Mouse (Mus musculus): ENCODE measurements around the gene Atg4a-ps. TPM values are rescaled to one million over a fixed set of nuclear protein-coding genes. Genes with fewer than 3 reads are reported as not detected.

Atg4a-ps gene
- polyA plus RNA-seq, 1 experiment = not detected

- Histone ChIP-seq H3K27ac (ENCODE audit: insufficient read depth, low read depth, low read length) (0 out of 2 replicates have a peak overlapping the region, but pooled peaks have one; percentile 54), H3K4me1 (ENCODE audit: control insufficient read depth, insufficient read depth, low read length) (peaks cover 17% of the 10 kb centered on the region), H3K4me3 (ENCODE audit: insufficient read depth, low read depth, low read length) (no peak overlapping the region)
- 46% methylated on average over 10 of the region's 10 CpGs for WGBS
- TF ChIP-seq CTCF (IDR thresholded peaks at IDR 0.05; ENCODE audit: insufficient read depth, low read depth, low read length) (no peak), POLR2A (IDR thresholded peaks at IDR 0.05; ENCODE audit: insufficient read depth, low read depth, low read length) (no peak)
Measured at GRCm38 (mm10) chr3:103623893-103624470, 21.9 kb downstream of the Atg4a-ps start.

GRCm38 (mm10) chr3:103620101-103620500 lies 25.8 kb downstream of the Atg4a-ps start:
- Histone ChIP-seq H3K27ac (ENCODE audit: insufficient read depth, low read depth, low read length) (no peak overlapping the region), H3K4me1 (ENCODE audit: control insufficient read depth, insufficient read depth, low read length) (peaks cover 30% of the 10 kb centered on the region), H3K4me3 (ENCODE audit: insufficient read depth, low read depth, low read length) (no peak overlapping the region)
- WGBS = 66% methylated on average over 11 of the region's 11 CpGs
- TF ChIP-seq POLR2A (IDR thresholded peaks at IDR 0.05; ENCODE audit: insufficient read depth, low read depth, low read length) (no peak), CTCF (IDR thresholded peaks at IDR 0.05; ENCODE audit: insufficient read depth, low read depth, low read length) (no peak)

- TF ChIP-seq POLR2A (IDR thresholded peaks at IDR 0.05; ENCODE audit: insufficient read depth, low read depth, low read length) = no peak
- TF ChIP-seq CTCF (IDR thresholded peaks at IDR 0.05; ENCODE audit: insufficient read depth, low read depth, low read length) = no peak
- no peak overlapping the region for H3K4me3 ChIP-seq (ENCODE audit: insufficient read depth, low read depth, low read length)
- H3K27ac ChIP-seq (ENCODE audit: insufficient read depth, low read depth, low read length) = no peak overlapping the region
- H3K4me1 ChIP-seq (ENCODE audit: control insufficient read depth, insufficient read depth, low read length) = peaks cover 47% of the 10 kb centered on the region
- WGBS = 61% methylated on average over 6 of the region's 6 CpGs
Measured at GRCm38 (mm10) chr3:103616981-103617380, 28.9 kb downstream of the Atg4a-ps start.

GRCm38 (mm10) chr3:103615621-103616020 lies 30.2 kb downstream of the Atg4a-ps start:
- Histone ChIP-seq H3K27ac (ENCODE audit: insufficient read depth, low read depth, low read length) (peak overlapping the region; percentile 45; the same call in 1 of the 2 replicates), H3K4me1 (ENCODE audit: control insufficient read depth, insufficient read depth, low read length) (peaks cover 50% of the 10 kb centered on the region), H3K4me3 (ENCODE audit: insufficient read depth, low read depth, low read length) (no peak overlapping the region)
- 29% methylated on average over 4 of the region's 4 CpGs for WGBS
- TF ChIP-seq CTCF (IDR thresholded peaks at IDR 0.05; ENCODE audit: insufficient read depth, low read depth, low read length) (no peak), POLR2A (IDR thresholded peaks at IDR 0.05; ENCODE audit: insufficient read depth, low read depth, low read length) (no peak)

- Histone ChIP-seq H3K4me3 (ENCODE audit: insufficient read depth, low read depth, low read length) (no peak overlapping the region), H3K27ac (ENCODE audit: insufficient read depth, low read depth, low read length) (peak overlapping the region; percentile 93), H3K4me1 (ENCODE audit: control insufficient read depth, insufficient read depth, low read length) (peaks cover 52% of the 10 kb centered on the region)
- TF ChIP-seq CTCF (IDR thresholded peaks at IDR 0.05; ENCODE audit: insufficient read depth, low read depth, low read length) (no peak), POLR2A (IDR thresholded peaks at IDR 0.05; ENCODE audit: insufficient read depth, low read depth, low read length) (no peak)
- 25% methylated on average over 9 of the region's 9 CpGs for WGBS
Measured at GRCm38 (mm10) chr3:103612636-103613355, 33.1 kb downstream of the Atg4a-ps start.

- 83% methylated on average over 5 of the region's 5 CpGs for WGBS
- H3K4me1 ChIP-seq (ENCODE audit: control insufficient read depth, insufficient read depth, low read length) = peaks cover 60% of the 10 kb centered on the region
- TF ChIP-seq CTCF (IDR thresholded peaks at IDR 0.05; ENCODE audit: insufficient read depth, low read depth, low read length) (no peak), POLR2A (IDR thresholded peaks at IDR 0.05; ENCODE audit: insufficient read depth, low read depth, low read length) (no peak)
- H3K27ac ChIP-seq (ENCODE audit: insufficient read depth, low read depth, low read length) = peak overlapping the region; percentile 9; the same call in 1 of the 2 replicates
- no peak overlapping the region for H3K4me3 ChIP-seq (ENCODE audit: insufficient read depth, low read depth, low read length)
Measured at GRCm38 (mm10) chr3:103610231-103610630, 35.6 kb downstream of the Atg4a-ps start.

GRCm38 (mm10) chr3:103606660-103607595 lies 38.9 kb downstream of the Atg4a-ps start:
- H3K27ac ChIP-seq (ENCODE audit: insufficient read depth, low read depth, low read length) = peak overlapping the region; percentile 63
- H3K4me1 ChIP-seq (ENCODE audit: control insufficient read depth, insufficient read depth, low read length) = peaks cover 35% of the 10 kb centered on the region
- TF ChIP-seq POLR2A (IDR thresholded peaks at IDR 0.05; ENCODE audit: insufficient read depth, low read depth, low read length) (no peak), CTCF (IDR thresholded peaks at IDR 0.05; ENCODE audit: insufficient read depth, low read depth, low read length) (no peak)
- no peak overlapping the region for H3K4me3 ChIP-seq (ENCODE audit: insufficient read depth, low read depth, low read length)
- WGBS = 63% methylated on average over 13 of the region's 13 CpGs

GRCm38 (mm10) chr3:103606045-103606597 lies 39.7 kb downstream of the Atg4a-ps start:
- WGBS = 81% methylated on average over 6 of the region's 6 CpGs
- no peak for TF ChIP-seq POLR2A (IDR thresholded peaks at IDR 0.05; ENCODE audit: insufficient read depth, low read depth, low read length)
- TF ChIP-seq CTCF (IDR thresholded peaks at IDR 0.05; ENCODE audit: insufficient read depth, low read depth, low read length) = no peak
- H3K4me3 ChIP-seq (ENCODE audit: insufficient read depth, low read depth, low read length) = no peak overlapping the region
- H3K4me1 ChIP-seq (ENCODE audit: control insufficient read depth, insufficient read depth, low read length) = peaks cover 37% of the 10 kb centered on the region
- H3K27ac ChIP-seq (ENCODE audit: insufficient read depth, low read depth, low read length) = peak overlapping the region; percentile 63

All from olfactory bulb, adult 2 months (tissue).